Mouse (Mus musculus): Measurements from ENCODE around the gene Csk.

Gene Csk

DNA sequence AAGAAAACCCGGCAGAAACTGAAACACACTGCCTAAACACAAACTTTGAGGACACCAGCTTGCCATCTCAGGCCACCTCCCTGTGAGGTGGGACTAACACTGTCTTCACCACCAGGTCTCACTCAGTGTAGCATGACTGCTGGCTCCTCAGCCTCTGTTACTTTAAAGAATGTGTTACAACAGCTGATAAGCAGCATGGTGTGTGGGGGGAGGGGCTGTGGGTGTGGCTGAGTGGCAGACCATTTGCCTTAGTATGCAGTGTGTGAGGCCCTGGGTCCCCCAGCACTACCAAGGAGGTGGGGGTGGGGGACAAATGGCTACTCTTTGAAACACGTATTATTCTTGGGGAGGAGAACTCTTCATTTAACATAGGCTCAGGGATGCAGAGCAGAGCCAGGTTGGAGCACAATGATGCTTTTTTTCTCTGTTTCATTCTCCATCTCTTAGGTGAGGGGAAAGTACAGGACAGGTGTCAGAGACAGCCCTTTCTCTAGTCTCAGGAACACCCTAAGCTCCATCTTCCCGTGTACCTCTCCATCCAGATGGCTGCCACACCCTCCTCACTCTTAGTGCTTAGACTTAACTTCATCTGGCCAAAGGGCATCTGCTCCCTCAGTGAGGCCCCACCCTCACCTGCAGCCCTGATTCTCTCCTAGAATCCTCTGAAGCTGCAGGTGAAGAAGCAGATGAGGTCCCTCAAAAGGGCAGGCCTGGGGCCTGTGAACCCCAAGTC lies 52.6 kb downstream of the Csk start:
- DNase-seq (ENCODE audit: low read depth) = peak; percentile 49

- DNase-seq (ENCODE audit: low read depth) = no peak
Observed at GRCm38 (mm10) chr9:57598851-57599563, 54.4 kb downstream of the Csk start.

DNA sequence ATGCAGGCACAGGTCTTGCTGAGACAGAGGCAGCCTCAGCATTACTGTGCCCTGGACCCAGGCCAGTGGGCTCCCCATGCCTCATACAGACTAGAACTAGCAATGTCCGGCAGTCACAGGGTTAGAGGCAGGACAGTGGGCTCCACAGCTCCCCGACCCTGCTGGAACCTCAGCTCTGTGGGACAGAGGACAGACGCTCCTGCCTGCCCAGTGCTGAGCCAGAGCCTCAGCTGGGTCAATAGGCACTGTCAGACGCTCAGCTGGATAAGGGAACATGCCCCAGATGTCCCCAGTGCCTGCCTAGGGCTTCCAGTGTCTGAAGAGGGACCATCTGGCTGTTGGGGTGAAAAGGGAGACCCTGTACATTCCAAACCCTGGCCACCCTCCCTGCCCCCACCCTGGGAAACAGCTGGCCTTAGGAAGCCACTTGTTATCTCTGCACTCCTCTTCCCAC lies 55.5 kb downstream of the Csk start:
- no peak for DNase-seq (ENCODE audit: low read depth)

DNA sequence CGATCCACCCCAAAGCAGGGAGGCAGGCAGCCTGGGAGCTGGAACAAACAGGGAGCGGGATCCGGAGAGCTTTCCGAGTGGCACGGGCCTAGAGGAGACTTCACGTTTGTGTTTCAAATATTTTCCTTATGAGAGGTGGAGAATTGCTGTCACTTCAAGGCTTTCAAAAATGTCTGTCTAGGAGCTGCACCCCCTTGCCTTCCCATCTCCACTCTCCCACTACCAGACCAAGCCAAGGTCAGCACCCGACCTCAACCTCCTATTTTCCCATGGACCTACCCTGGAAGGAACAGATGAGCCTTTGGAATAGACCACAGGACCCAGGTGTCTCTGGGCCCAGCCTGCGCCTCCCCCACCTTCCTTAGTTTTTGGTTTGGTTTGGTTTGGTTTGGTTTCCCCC lies 56.2 kb downstream of the Csk start:
- no peak for DNase-seq (ENCODE audit: low read depth)

GRCm38 (mm10) chr9:57594174-57594509 lies 59.3 kb downstream of the Csk start:
- DNase-seq (ENCODE audit: low read depth) = no peak

DNA sequence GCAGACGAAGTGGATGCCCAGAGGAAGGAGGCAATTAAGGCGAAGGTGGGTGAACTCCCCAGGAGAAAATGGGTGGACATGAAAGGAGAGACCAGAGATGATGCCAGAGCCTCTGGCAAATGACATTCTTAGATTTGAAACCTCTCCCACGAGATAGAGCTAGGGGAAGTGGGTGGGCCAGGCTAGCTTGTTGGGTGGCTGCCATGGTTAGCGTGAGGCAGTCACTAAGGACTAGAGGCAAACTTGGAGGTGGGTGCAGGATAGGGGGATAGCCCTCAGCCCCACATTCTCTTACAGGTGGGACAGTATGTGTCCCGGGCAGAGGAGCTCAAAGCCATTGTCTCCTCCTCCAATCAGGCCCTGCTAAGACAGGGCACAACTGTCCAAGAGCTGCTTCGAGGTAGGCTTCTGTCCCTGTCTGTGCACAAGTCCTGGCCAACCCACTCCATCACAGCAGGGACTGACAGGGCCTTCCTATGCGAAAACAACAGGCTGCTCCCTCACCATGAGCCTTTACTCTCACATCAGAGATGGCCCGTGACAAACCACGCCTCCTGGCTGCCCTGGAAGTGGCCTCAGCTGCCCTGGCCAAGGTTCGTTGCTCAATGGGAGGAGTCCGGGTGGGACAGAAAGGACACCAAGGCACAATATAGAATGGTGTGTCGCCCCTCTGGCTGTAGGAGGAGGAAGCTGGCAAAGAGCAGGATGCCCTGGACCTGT lies 59.8 kb downstream of the Csk start:
- no peak for DNase-seq (ENCODE audit: low read depth)

- no peak for DNase-seq (ENCODE audit: low read depth)
Observed at GRCm38 (mm10) chr9:57590726-57591125, 62.7 kb downstream of the Csk start.

DNA sequence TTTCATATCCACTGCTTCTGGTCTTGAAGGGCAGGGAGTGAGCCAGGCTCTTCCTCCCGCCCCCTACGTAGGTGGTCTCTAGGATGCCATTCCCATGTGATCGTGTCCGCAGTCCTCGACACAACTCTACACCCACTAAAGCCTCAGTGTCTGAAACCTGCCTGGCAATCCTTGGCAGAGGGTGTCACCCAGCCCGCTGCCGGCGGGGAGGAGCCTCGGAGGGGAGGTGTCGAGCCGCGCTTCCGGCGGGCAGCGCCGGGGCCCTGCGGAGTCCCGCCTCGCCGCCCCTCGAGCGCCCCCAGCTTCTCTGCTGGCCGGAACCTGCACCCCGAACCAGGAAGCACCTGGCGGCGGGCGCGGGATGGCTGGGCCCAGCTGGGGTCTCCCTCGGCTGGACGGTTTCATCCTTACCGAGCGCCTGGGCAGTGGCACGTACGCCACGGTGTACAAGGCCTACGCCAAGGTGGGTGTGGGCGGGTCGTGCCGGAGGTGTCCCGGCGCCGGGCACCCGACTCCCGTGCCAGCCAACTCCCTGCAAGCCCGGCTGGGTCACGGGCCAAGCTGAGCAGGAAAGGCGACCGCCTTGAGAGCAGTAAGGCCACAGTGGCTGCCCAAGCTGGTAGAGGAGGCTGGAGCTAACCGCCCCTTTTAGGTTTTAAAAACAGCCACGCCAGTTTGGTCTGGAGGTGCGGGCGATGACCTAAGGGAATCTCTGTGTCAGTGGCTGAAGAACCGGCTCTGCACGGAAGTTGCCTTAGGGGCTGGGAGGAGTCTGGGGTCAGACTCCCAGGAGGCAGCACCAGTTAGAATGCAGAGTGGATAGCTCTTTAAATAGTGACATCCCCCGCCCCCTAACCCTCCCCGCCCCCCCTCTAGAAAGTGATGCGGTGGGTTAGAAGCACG lies 64.0 kb downstream of the Csk start, which contains the start of gene Ulk3:
Gene Ulk3, plus strand, starts transcription at position 229 of the 903 bp plus-strand sequence.
- peak; percentile 57 for DNase-seq (ENCODE audit: low read depth)

GRCm38 (mm10) chr9:57584991-57585390 lies 68.4 kb downstream of the Csk start:
- DNase-seq (ENCODE audit: low read depth) = no peak

DNA sequence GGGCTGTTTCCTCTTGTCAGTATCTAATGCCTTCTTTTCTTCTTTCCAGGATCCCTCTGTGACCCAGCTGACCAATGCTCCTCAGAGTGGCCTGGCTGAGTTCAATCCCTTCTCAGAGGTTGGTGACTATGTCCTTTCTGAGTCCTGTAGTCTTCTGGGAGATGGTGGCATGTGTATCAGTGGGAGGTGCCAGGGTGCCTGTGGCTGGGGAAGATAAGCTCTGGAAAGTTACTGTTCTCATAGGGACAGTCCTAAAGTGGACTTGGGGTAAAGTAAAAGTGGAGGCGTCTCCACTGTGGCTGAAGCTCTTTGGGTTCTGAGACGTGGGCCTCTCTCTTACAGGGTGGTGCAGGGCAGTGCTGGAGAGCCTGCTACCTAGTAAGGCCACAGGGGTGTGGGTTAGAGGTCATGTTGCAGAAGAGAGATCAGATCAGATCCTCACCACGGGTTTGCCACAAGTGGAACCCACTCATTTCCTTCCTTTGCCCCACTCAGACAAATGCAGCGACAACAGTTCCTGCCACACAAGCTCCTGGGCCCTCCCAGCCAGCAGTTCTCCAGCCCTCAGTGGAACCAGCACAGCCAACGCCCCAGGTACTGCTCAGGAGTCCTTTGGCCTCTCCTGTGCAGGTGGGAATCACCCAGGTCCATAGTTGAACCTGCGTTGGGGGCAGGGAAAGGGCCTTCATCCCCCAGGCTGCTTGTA lies 76.1 kb downstream of the Csk start:
- peak; percentile 40 for DNase-seq (ENCODE audit: low read depth)
